Mouse (Mus musculus) midbrain, embryonic 11.5 days (tissue): Measurements from ENCODE around the gene Eno3. TPM values are rescaled to one million over a fixed set of nuclear protein-coding genes. Genes with fewer than 3 reads are reported as not detected.

Source experiments
- ATAC-seq: fragments of 200-750 bp; cut with Nextera tagmentation; 2 replicates; pipeline ENCODE4 v1.8.0; 2017; ENCODE audit warnings: moderate TSS enrichment, moderate library complexity; ENCODE audit not compliant: low FRiP score
- DNase-seq: peaks from one replicate; pipeline ENCODE4 v3.0.0; 2015; ENCODE audit warnings: low spot score; ENCODE audit errors: missing footprints
- H3K27ac ChIP-seq: fragments of 300-500 bp; sonication (generic); 2 replicates; pipeline ENCODE4 v1.5.1; 2014; ENCODE audit warnings: low read depth, low read length
- H3K27me3 ChIP-seq: fragments of 300-500 bp; sonication (generic); 2 replicates; pipeline ENCODE4 v1.6.1; 2014; ENCODE audit warnings: mild to moderate bottlenecking, low read length, moderate library complexity, mixed read lengths; ENCODE audit not compliant: control insufficient read depth, insufficient read depth
- H3K36me3 ChIP-seq: fragments of 300-500 bp; sonication (generic); 2 replicates; pipeline ENCODE4 v1.6.1; 2014; ENCODE audit warnings: mild to moderate bottlenecking, low read length, moderate library complexity, mixed read lengths; ENCODE audit not compliant: control insufficient read depth, insufficient read depth
- H3K4me1 ChIP-seq: fragments of 300-500 bp; sonication (generic); 2 replicates; pipeline ENCODE4 v1.6.1; 2014; ENCODE audit warnings: low read length; ENCODE audit not compliant: control insufficient read depth, insufficient read depth
- H3K4me2 ChIP-seq: fragments of 300-500 bp; sonication (generic); 2 replicates; pipeline ENCODE4 v1.6.1; 2014; ENCODE audit warnings: mild to moderate bottlenecking, moderate library complexity
- H3K4me3 ChIP-seq: fragments of 300-500 bp; sonication (generic); 2 replicates; pipeline ENCODE4 v1.5.1; 2014; ENCODE audit warnings: low read depth, low read length
- H3K9ac ChIP-seq: fragments of 300-500 bp; sonication (generic); 2 replicates; pipeline ENCODE4 v1.6.1; 2014; ENCODE audit warnings: low read length
- H3K9me3 ChIP-seq: fragments of 300-500 bp; sonication (generic); 2 replicates; pipeline ENCODE4 v1.6.1; 2016; ENCODE audit warnings: low read length; ENCODE audit not compliant: control insufficient read depth
- WGBS: fragments of 180-500 bp; shearing (Covaris S2); extraction: QIAGEN DNeasy Blood & Tissue Kit; methylation state at CpG from one replicate; pipeline ENCODE4 v1.1.7; 2014; 5-methylcytosine and 5-hydroxymethylcytosine counted together
- polyA plus RNA-seq: library from polyadenylated mRNA; unstranded; fragments of >200 nt; fragmentation: Nextera tagmentation; extraction: Ambion mirVana; gene quantifications from 2 replicates; pipeline ENCODE4 v1.2.1, GENCODE M21; 2014

Eno3 gene
- 13.8 and 14.3 TPM in 2 replicates for polyA plus RNA-seq

GRCm38 (mm10) chr11:70656964-70657363 lies at the start of gene Eno3:
Gene Eno3 (plus strand): TSS chr11:70657202.
- Histone ChIP-seq H3K4me3 (peak within 1 kb of the TSS; percentile 99), H3K4me1 (peaks cover 31% of the 10 kb centered on the region), H3K27me3 (no peaks in the 10 kb centered on the region), H3K9ac (peak within 1 kb of the TSS; percentile 98), H3K27ac (peak within 1 kb of the TSS; percentile 95), H3K9me3 (no peaks in the 10 kb centered on the region), H3K36me3 (no peaks in the 10 kb centered on the region; the same call in 1 of the 2 replicates), H3K4me2 (peak within 1 kb of the TSS; percentile 89)
- WGBS, result 4% methylated on average over 3 of the region's 3 CpGs
- no peak for DNase-seq
- no peak for ATAC-seq

- Histone ChIP-seq H3K27ac (no peak overlapping the region), H3K27me3 (no peaks in the 10 kb centered on the region), H3K9me3 (no peaks in the 10 kb centered on the region), H3K4me2 (no peak overlapping the region), H3K4me1 (no peaks in the 10 kb centered on the region), H3K9ac (no peak overlapping the region), H3K36me3 (peaks cover 17% of the 10 kb centered on the region), H3K4me3 (no peak overlapping the region)
- DNase-seq (no peak), ATAC-seq (no peak)
- WGBS, result 93% methylated on average over 9 of the region's 9 CpGs
Observed at GRCm38 (mm10) chr11:70607611-70608010, 49.4 kb upstream of the Eno3 start.

GRCm38 (mm10) chr11:70608381-70609066 lies 48.5 kb upstream of the Eno3 start:
- no peak overlapping the region for H3K27ac ChIP-seq
- peaks cover 17% of the 10 kb centered on the region for H3K36me3 ChIP-seq
- ATAC-seq, result no peak
- H3K27me3 ChIP-seq, result no peaks in the 10 kb centered on the region
- H3K9me3 ChIP-seq, result no peaks in the 10 kb centered on the region
- DNase-seq, result peak; percentile 70
- WGBS, result 86% methylated on average over 26 of the region's 26 CpGs
- no peaks in the 10 kb centered on the region for H3K4me1 ChIP-seq
- H3K4me3 ChIP-seq, result no peak overlapping the region
- no peak overlapping the region for H3K4me2 ChIP-seq
- H3K9ac ChIP-seq, result no peak overlapping the region

- Histone ChIP-seq H3K9me3 (no peaks in the 10 kb centered on the region), H3K36me3 (peaks cover 14% of the 10 kb centered on the region), H3K27ac (no peak overlapping the region), H3K9ac (no peak overlapping the region), H3K4me2 (no peak overlapping the region), H3K27me3 (peaks cover 3% of the 10 kb centered on the region; the same call in 1 of the 2 replicates), H3K4me3 (no peak overlapping the region), H3K4me1 (peaks cover 9% of the 10 kb centered on the region; the same call in 1 of the 2 replicates)
- 89% methylated on average over 4 of the region's 4 CpGs for WGBS
- no peak for DNase-seq
- no peak for ATAC-seq
Observed at GRCm38 (mm10) chr11:70610752-70611151, 46.2 kb upstream of the Eno3 start.

- Histone ChIP-seq H3K27me3 (peaks cover 3% of the 10 kb centered on the region), H3K9me3 (no peaks in the 10 kb centered on the region), H3K4me1 (peaks cover 9% of the 10 kb centered on the region; the same call in 1 of the 2 replicates), H3K36me3 (peaks cover 14% of the 10 kb centered on the region), H3K9ac (no peak overlapping the region), H3K4me2 (no peak overlapping the region), H3K27ac (no peak overlapping the region), H3K4me3 (no peak overlapping the region)
- WGBS, result 78% methylated on average over 7 of the region's 7 CpGs
- ATAC-seq, result no peak
- no peak for DNase-seq
Observed at GRCm38 (mm10) chr11:70612505-70612904, 44.5 kb upstream of the Eno3 start.

GRCm38 (mm10) chr11:70615074-70615473 lies 41.9 kb upstream of the Eno3 start:
- Histone ChIP-seq H3K9ac (peak overlapping the region; percentile 48; the same call in 1 of the 2 replicates), H3K4me3 (peak overlapping the region; percentile 28), H3K4me2 (peak overlapping the region; percentile 58), H3K4me1 (peaks cover 9% of the 10 kb centered on the region; the same call in 1 of the 2 replicates), H3K27ac (no peak overlapping the region), H3K9me3 (no peaks in the 10 kb centered on the region), H3K27me3 (peaks cover 3% of the 10 kb centered on the region), H3K36me3 (0 out of 2 replicates have a peak, but pooled peaks cover 2% of the 10 kb centered on the region)
- DNase-seq (peak; percentile 90), ATAC-seq (peak; percentile 59; the same call in 1 of the 2 replicates)
- WGBS, result 1% methylated on average over 17 of the region's 17 CpGs

- H3K27me3 ChIP-seq, result peaks cover 3% of the 10 kb centered on the region
- ATAC-seq, result no peak
- no peak for DNase-seq
- peak within 1 kb of the TSS; percentile 48; the same call in 1 of the 2 replicates for H3K9ac ChIP-seq
- H3K4me2 ChIP-seq, result peak within 1 kb of the TSS; percentile 58
- H3K27ac ChIP-seq, result no peak within 1 kb of the TSS
- no peaks in the 10 kb centered on the region for H3K9me3 ChIP-seq
- peaks cover 9% of the 10 kb centered on the region; the same call in 1 of the 2 replicates for H3K4me1 ChIP-seq
- H3K4me3 ChIP-seq, result peak within 1 kb of the TSS; percentile 28
- H3K36me3 ChIP-seq, result no peaks in the 10 kb centered on the region
- WGBS, result 12% methylated on average over 21 of the region's 21 CpGs
Observed at GRCm38 (mm10) chr11:70615516-70616093, 41.4 kb upstream of the Eno3 start, which contains the start of gene 4930544D05Rik. Gene 4930544D05Rik (plus strand): TSS chr11:70615848.

- 36% methylated on average over 1 of the region's 1 CpGs for WGBS
- no peak for DNase-seq
- Histone ChIP-seq H3K27me3 (peaks cover 3% of the 10 kb centered on the region), H3K9me3 (no peaks in the 10 kb centered on the region), H3K4me1 (peaks cover 9% of the 10 kb centered on the region; the same call in 1 of the 2 replicates), H3K4me3 (no peak within 1 kb of the TSS), H3K4me2 (no peak within 1 kb of the TSS), H3K36me3 (no peaks in the 10 kb centered on the region), H3K9ac (no peak within 1 kb of the TSS), H3K27ac (no peak within 1 kb of the TSS)
- ATAC-seq, result no peak
Observed at GRCm38 (mm10) chr11:70619101-70619500, 37.9 kb upstream of the Eno3 start, which contains the start of gene Chrne. Gene Chrne (minus strand): TSS chr11:70619216.
